Mouse (Mus musculus): Measurements from ENCODE around the gene Hck.

DNA sequence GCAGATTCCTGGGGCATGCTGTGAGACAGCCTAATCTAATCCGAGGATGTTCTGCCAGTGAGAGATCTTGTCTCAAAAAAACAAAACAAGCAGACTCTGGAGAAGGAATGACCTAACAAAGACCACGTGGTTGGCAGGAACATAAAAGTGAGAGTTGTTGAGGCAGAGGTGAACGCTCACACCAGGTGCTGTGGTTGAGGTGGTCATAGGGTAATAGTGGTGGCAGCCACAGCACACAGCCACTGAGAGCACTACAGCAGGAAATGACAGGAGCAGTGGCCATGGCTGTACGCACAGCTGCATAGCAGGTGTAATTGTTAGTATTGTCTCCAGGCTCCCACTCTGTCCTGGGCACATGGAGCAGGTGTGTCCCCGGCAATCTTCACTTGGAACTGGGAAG, 17.6 kb downstream of the Hck start:
- TF ChIP-seq FLI1 (IDR thresholded peaks at IDR 0.05; ENCODE audit: low read length), result no peak
- TF ChIP-seq GATA1 (IDR thresholded peaks at IDR 0.05; ENCODE audit: borderline replicate concordance, low read length), result no peak

Measured in megakaryocyte, embryonic 14.5 days (primary cell).